Mouse (Mus musculus) retina, adult 2 months (tissue): ENCODE data around the gene Zcchc9.
A peak's percentile ranks its signal among the peaks of the same experiment; 100 is the strongest.
"Not testable (repeated sequence)": the region's sequence is repeated elsewhere in the genome, so short reads cannot be mapped to it uniquely, and the experiment has no call there.

Experiments used
- DNase-seq: peaks from one replicate; pipeline ENCODE4 v3.0.0-alpha.2; 2012; ENCODE audit warnings: low read depth, low spot score

Gene Zcchc9

DNA sequence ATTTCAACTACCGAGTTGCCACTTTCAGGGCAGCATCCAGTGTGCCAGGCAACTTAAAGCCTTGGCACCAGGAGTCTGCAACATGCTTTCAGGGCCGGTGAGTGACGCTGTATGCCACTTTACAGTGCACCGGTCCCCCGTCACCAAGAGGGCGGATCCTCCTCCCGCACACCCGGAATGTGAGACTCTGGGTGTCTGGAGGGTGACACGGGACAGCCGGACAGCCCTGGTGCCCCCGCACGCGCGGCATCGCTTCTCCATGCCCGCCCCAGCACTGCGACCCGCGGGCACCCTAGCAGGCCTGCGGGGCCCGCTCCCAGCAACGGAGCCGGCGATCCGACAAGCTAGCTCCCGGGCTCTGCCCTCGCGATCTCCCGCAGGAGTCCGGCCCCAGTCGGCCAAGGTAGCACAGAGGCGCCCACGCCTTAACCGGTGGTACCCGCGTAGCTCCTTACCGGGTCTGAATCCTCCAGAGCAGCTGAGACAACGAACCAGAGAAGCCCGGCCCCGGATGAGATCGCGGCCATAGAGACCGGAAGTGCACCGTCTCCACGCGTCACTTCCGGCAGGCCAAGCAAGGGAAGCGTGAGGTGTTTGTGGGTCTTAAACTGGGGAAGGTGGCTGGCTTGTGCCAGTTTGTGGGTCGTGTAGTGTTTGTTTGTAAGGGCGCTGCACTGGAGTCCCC is at the start of gene Zcchc9:
Zcchc9 (minus strand) TSS at position 551 of the 685 bp plus-strand sequence.
- peak; percentile 88 for DNase-seq

DNA sequence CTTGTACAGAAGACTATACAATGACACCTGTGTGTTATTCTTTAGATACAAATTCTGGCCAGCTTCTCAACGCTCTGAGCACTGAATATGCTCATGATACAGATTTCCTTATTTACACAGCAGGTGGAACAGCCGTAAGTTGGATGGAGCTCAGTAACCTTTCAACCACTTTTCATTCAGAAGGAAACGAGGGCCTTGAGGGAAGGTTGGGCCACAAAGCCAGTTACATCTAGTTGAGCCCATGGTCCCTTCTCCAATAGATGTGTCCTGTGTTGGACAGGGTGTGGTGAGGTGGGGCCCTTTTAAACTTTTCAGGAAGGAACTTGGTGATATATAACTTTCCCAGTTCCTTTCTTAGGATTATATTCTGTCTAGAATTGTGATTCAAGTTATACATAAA is 46.9 kb upstream of the Zcchc9 start:
- DNase-seq: no peak

DNA sequence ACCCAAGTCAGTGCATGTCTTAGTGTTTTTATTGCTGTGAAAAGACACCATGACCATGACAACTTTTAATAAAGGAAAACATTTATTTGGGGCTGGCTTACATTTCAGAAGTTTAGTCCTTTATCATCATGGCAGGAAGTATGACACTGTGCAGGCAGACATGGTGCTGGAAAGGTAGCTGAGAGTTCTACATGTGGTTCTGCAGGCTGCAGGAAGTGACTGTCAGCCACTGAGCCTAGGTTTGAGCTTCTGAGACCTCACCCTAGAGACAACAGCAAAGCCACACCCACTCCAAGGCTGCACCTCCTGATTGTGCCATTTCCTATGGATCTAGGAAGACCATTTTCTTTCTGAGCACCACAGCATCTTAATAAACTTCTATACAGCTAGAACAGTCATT is 20.4 kb upstream of the Zcchc9 start:
- DNase-seq: no peak

DNA sequence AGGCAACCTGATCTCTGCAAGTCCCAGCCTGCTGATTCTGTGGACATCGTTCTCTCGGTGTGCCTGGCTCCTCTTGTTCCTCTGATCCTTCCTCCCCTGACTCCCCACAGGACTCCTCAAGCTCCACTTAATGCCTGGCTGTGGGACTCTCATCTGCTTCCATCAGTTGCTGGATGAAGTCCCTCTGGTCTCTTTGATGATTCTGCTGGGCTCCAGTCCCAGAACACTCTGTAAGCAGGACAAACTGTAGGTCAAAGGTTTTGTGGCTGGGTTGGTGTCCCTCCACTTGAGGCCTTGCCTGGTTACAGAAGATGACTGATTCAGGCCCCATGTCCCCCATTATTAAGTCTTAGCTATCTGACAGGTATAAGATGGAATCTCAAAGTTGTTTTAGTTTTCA is 18.6 kb upstream of the Zcchc9 start:
- no peak for DNase-seq

DNA sequence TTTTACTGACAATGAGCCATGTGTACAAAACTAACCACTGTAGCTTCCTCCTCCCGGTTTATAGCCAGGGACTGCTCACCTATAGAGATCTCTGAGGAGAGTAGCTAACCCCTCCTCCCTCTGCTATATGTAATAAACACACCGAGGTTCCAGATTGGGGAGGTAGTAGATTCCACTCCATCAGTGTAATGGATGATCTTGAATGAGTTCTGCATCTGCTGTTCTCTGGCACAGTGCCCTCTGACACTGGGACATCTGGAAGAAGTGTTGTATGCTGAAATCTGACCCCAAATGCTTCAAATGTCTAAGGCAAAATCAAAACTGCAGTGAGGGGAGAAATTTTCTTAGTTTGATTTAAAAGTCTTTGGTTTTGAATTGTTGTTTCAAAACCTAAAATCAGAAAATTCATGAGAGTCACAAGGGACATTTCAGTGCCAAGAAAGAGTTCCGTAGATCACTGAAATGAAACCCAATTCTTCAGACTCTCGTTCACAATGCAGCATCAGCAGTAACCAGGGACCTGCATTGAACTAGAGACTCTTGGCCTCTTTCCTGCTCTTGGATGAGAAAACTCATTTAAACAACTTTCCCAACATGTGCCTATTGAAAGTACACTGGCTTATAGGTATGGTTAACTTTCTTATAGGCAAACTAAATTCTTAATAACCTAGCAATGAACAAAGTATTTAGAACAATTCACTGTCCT is 17.5 kb upstream of the Zcchc9 start:
- no peak for DNase-seq

DNA sequence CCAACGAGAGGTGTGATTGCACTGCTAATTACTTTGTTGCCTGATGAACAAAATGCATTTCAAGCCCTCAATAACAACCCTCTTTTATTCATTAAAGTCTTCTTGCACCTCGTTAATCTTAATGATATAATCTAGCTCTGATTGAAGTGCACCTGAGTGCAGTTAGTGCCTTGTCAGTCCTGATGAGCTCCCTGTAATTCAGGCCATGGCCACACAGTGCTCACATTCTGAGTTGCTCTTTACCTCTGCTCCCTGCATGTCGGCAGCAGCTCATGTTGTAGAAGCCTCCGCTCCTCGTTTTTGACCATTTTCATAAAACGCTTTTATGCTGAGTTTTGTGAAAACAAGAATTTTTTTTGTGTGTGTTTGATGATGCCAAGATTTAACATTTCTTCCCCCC is 16.2 kb upstream of the Zcchc9 start:
- DNase-seq: no peak

DNA sequence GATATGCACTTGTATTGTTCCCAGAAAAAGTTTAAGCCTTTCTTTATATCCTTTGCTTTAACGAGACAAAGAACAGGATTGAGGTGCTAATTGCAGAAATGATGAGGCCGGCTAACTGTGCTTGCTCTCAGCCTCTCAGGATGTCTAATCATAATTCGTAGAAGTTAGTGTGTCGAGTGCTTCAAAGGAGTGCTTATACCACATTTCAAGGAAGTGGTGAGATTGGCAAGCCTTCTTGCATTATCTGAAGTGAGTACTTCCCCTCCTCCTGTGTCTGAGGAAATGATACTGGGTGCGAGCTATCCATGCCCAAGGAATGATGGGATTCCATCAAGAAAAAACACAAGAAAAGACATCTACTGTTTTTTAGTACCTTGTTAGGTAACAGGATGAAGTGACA is 7.2 kb upstream of the Zcchc9 start:
- no peak for DNase-seq

DNA sequence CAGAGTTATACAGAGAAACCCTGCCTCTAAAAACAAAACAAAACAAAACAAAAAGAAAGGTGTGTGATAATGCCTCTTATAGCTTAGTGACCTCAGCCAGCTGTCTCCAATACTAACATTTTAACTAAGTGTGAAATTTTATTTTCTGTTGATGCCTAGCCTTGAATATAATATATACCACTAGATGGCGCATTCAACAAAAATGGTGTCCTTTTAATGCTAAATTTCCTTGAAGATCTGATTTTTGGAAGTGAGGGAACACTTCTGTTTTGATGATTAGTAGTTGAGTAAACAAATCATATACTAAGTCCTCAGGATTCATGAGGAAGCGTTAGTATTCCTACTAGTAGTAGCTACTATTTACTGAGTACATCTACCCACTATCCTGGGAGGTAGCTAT is 2.0 kb upstream of the Zcchc9 start:
- no peak for DNase-seq

DNA sequence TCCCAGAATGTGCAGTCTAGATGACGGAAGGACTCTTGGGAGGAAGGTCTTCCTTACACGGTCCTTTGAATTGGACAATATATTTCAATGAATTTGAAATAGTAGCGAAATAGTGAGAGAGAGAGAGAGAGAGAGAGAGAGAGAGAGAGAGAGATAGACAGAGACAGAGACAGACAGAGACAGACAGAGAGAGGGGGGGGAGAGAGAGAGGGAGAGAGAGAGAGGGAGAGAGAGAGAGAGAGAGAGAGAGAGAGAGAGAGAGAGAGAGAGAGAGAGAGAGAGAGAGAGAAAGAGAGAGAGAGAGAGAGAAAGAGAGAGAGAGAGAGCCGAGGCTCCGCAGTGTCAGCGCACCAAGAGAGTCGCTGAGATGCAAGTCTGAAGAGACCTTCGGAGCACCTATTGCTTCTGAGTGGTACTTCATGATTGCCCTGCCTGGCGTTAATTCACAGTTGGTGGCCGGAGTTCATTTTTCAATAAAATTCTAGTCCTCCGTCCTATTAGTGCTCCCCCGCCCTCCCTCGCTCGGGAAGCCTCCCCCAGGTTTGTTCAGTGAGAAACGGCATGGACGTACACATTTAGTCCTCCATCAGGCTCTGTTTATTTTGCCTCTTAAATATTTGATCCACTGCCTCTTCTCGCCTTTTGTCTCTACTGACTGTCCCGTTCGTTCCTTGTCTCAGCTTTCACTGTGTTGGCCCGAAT is 520 bp upstream of the Zcchc9 start:
- no peak for DNase-seq

DNA sequence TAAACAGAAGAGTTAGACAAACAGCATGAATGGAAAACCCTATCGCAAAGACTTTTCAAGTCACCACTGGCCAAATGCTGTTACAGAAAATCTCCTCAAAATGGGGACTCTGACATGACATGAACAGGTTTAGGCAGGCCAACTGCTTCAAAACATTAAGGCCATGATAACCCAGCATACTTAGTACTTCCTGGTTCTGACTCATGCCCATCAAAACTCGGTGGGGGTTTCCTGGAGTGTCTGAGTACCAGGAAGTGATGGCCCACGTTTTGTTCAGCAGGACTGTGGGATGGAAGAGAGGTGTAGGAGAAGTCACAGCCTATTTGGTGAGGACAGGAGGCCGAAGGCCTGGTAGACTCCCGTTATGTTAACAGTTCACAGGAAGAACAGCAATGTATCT is 5.8 kb downstream of the Zcchc9 start:
- no peak for DNase-seq

DNA sequence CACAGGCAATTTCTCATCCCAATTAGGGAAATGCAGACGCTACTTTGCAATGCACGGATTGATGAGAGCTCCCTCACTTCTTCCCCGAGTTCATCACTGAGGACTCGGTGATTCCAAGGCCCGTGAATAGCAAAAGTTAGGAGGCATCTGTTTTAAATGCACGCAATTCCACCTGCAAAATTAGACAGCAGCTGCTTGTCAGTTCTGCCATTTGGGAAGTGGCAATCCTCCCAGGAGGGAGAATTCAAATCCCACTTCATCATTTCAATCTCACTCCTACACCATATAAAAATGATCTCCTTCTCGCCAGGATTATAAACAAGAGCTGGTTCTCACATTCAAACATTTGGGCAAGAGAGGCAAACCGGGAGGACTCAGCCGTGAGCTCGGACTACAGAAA is 10.1 kb downstream of the Zcchc9 start:
- no peak for DNase-seq

DNA sequence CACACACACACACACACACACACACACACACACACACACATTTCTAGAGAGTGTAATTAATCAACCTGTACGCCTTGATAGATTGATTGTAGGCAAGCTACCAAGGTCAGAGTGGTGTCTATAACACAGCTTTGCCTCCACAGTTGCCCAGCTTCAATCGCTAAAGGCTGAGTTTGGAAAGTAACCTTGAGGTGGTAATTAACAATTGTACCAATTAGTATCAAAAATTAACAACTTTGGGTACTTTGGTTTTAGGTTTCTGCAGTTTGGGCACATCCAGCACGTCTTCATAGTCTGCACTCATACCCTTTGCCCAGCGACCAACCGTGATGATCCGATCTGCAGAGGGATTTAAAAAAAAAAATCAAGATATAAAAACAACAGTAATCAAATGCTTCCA is 10.6 kb downstream of the Zcchc9 start:
- no peak for DNase-seq

DNA sequence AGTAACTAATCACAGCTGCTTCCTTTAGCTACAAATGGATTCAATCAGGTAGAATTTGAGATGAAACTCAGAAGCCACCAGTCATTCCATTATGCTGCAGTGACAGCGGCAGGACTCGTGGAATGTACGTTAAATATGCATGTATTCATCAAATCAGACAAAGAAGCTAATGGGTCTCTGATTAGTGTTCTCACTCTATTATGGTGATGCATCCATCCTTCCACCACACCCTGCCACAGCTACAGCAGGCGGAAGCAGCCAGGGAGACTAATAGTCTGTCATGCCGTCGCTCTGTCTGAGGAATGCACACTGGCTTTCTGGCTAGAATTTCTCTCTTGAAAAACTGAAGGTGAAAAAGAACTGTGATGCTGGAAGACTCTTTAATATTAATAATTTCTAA is 11.5 kb downstream of the Zcchc9 start:
- no peak for DNase-seq

DNA sequence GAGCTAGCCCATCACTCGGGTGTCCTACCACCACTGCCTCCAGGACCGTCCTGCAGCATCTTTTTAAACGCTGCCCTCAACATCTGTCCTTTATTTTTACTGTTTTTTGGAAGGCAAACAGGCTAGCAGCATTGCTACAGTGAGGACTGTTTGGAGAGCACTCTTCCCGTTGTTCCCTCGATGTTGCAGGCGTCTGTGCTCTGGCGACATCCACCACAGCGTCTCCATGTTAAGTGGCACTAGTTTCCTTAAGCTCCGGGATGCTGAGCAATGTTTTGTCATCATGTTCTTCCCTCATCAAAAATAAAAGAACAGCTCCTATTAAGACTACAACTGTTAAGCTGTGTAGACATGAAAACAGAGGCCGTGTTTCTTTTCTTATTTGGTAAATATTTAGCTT is 11.9 kb downstream of the Zcchc9 start:
- DNase-seq: no peak

DNA sequence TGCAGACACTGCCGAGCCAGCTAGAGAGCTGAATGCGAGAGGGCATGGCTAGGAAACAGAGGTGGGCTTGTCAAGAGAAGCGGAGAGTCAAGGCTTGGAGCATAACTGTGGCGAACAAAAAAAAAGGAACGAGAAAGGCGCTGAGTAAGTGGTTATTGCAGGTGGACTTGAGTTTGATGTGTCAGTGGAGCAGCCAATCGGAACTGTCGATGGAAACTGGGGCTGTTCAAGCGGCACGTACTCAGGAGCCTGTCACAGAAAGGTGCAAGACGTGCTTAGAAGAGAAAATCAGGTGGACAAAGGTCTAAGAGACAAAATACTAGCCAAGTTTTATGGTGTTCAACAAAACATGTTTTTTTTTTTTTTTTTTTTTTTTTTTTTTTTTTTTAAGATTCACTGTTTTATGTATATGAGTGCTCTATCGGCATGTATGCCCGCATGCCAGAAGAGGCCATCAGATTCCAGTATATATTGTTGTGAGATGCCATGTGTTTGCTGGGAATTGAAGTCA is 12.5 kb downstream of the Zcchc9 start:
- DNase-seq: no peak

DNA sequence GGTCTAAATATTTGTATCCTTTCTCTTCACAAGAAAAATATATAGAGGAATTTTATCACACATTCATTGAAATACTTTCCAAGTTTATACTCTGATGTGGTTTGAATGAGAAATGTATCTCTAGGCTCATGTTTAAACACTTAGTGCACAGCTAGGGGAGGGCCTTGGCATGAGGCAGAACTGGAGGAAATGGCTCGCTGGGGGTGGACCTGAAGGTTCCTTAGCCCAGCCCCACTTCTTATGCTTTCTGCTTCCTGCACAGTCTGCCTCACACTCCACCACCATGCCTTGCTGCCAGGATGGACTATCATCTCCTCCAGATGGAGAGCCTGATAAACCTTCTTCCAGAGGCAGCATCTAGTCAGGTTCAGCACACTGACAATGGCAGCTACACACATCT is 15.5 kb downstream of the Zcchc9 start:
- DNase-seq: no peak

DNA sequence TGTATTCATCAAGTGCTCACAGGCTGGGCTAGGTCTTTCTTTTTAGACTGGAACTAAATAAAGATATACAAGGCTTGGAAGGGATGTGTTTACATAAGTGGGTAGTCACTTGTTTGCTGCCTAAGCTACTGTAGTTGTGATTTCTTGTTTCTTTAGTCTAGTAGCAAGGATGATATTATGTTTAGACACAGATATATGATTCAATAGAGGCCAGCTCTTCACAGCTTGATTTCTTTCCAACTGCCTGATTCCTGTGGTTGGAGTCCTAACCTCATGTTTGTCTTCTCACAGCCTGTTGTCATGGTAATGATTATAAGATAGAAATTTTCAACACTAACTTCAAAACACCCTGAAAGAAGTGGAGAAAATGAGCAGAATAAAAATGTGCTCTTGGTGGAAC is 27.6 kb downstream of the Zcchc9 start:
- no peak for DNase-seq

DNA sequence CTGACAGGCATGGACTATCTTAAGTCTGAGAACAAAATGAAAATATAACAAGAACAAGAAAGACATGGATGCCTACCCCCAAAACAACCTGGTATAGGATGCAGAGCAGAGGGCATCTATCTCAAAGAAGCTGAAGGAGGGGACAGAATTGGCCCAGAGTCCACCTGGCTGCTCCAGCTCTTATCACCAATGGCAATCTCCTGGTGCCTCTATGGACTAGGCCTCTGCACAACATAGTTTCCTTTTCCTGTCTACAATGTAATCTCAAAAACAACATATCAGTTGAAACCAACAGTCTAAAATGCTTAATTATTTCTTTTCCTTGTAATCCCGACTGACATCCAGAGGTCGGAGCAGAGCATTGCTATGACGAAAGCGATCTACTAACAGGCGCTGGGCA is 29.4 kb downstream of the Zcchc9 start:
- DNase-seq: no peak

DNA sequence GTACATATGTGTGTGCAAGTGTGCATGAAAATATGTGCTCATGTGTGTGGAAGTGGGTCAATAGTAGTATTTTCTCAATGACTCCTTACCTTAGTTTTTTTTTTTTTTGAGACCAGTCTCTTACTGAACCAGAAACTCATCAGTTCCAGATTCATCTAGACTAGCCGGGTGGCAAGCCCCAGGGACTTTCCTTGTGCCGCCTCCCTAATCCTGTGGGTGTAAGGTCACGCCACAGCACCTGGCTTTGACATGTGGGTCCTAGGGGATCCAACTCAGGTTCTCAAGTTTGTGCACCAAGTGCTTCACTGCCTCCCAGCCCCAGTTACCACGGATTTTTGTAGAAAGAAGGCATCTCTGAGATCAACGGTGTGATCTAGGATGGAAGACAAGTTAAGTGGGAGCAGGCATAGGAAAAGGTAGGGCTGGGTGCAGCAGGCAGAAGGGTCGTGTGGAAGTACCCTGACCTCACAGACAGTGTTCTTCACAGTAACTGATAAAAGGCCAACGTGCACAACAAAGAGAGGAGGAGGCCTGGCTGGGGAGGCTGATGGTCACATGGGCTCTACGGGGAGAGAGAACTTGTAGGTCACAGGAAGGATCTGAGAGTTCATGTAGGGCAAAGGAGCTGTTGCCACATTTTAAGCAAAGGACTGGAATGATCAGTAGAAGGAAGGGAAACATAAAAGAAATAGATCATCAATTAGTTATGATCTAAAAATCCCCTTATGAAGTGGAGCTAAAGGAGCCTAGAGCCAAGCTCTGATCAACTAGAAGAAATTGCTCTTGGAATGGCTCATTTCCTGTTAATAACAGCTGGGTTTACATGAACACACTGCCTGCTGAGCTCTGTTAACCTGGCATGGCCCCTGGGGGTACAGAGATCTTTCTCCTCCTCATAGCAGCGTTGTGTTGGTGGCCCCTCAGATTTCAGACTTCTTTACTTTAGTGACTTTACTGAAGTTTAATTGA is 38.5 kb downstream of the Zcchc9 start:
- DNase-seq: no peak

DNA sequence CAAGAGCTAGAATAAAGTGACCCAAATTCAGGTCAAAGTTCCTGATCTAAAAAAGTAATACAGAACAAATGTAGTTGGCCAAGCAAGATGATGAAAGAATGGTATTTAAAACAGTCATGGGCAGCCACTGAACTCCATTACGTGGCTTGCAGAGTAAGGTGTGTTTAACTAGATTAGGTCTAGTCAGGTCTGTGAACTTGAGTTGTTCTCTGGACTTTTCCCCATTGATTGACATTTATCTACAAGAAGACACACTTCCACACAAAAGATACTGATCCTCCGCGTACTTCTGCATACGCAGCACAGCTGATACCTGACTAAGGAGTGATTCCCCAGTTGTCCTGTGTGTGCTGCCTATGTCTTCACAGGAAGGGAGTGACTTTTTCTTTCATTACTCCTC is 41.9 kb downstream of the Zcchc9 start:
- DNase-seq: no peak

DNA sequence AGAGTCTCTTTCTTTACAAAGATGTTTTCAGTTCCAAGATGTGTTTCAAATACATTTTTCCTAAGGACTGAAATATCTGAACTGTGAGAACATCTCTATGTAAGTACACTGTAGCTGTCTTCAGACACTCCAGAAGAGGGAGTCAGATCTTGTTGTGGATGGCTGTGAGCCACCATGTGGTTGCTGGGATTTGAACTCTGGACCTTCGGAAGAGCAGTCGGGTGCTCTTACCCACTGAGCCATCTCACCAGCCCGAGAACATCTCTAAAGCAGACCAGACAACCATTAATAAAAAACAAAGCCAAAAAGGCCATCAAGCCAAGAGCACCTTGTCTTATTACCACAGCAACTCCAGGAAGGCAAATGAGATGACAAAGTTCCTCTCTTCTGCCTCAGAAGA is 43.9 kb downstream of the Zcchc9 start:
- not testable (repeated sequence) for DNase-seq
